Mouse (Mus musculus): Measurements from ENCODE around the gene Lmod2.

- TF ChIP-seq POLR2A (IDR thresholded peaks at IDR 0.05; ENCODE audit: insufficient read length, low read depth) (no peak), MAX (IDR thresholded peaks at IDR 0.05; ENCODE audit: low read depth) (no peak), TCF12 (IDR thresholded peaks at IDR 0.05; ENCODE audit: insufficient read depth, poor library complexity, severe bottlenecking) (no peak), MYOD1 (IDR thresholded peaks at IDR 0.05; ENCODE audit: control insufficient read depth in 1 of 3, insufficient read length in 2 of 3, low read depth in 2 of 3) (no peak), USF1 (IDR thresholded peaks at IDR 0.05; ENCODE audit: low read depth) (no peak), MYOG (IDR thresholded peaks at IDR 0.05; ENCODE audit: control insufficient read depth in 1 of 3, insufficient read depth in 1 of 3, insufficient read length in 2 of 3, low read depth in 2 of 3) (no peak), SRF (IDR thresholded peaks at IDR 0.05; ENCODE audit: control insufficient read depth, insufficient read length, low read depth) (no peak), E2F4 (IDR thresholded peaks at IDR 0.05; ENCODE audit: insufficient read depth) (no peak), POLR2AphosphoS2 (IDR thresholded peaks at IDR 0.05; ENCODE audit: insufficient read length, low read depth) (no peak), TCF3 (IDR thresholded peaks at IDR 0.05; ENCODE audit: insufficient read length, low read depth) (no peak), CEBPB (IDR thresholded peaks at IDR 0.05; ENCODE audit: insufficient read depth, poor library complexity, severe bottlenecking) (no peak), REST (IDR thresholded peaks at IDR 0.05; ENCODE audit: insufficient read depth, insufficient read length) (no peak)
These were observed 12.8 kb downstream of the Lmod2 start for GRCm38 (mm10) chr6:24610358-24610757.
